Mouse (Mus musculus): ENCODE results near the gene Gm17622.

GRCm38 (mm10) chr13:96458606-96459005 is 31.9 kb upstream of the Gm17622 start:
- TF ChIP-seq POLR2A (IDR thresholded peaks at IDR 0.05; ENCODE audit: borderline replicate concordance, control insufficient read depth, low read depth, low read length) (no peak), CTCF (IDR thresholded peaks at IDR 0.05; ENCODE audit: control insufficient read depth, insufficient read depth, low read length) (no peak)

All from bone marrow, adult 2 months (tissue).